Mouse (Mus musculus) kidney, embryonic 16.5 days (tissue): ENCODE measurements at regions not wholly inside any gene's neighbourhood (a gene's known extent, or its start where the extent isn't known, plus 50 kb on each side); places are given as distances from the start of the nearest gene placed in this dataset.
A peak's percentile ranks its signal among the peaks of the same experiment; 100 is the strongest.

ENCODE experiments used
- ATAC-seq: fragments of 200-750 bp; cut with Nextera tagmentation; 2 replicates; pipeline ENCODE4 v1.8.0; 2017; ENCODE audit warnings: moderate TSS enrichment; ENCODE audit not compliant: low FRiP score, low TSS enrichment
- H3K27ac ChIP-seq: fragments of 300-500 bp; sonication (generic); 2 replicates; pipeline ENCODE4 v1.5.1; 2014; ENCODE audit warnings: low read length
- H3K27me3 ChIP-seq: fragments of 300-500 bp; sonication (generic); 2 replicates; pipeline ENCODE4 v1.6.1; 2014; ENCODE audit warnings: low read length, control low read depth, mixed read lengths; ENCODE audit not compliant: insufficient read depth
- H3K36me3 ChIP-seq: fragments of 300-500 bp; sonication (generic); 2 replicates; pipeline ENCODE4 v1.6.1; 2014; ENCODE audit warnings: low read length, control low read depth, mixed read lengths; ENCODE audit not compliant: insufficient read depth
- H3K4me1 ChIP-seq: fragments of 300-500 bp; sonication (generic); 2 replicates; pipeline ENCODE4 v1.6.1; 2014; ENCODE audit warnings: low read length, control low read depth, mixed read lengths; ENCODE audit not compliant: insufficient read depth
- H3K4me2 ChIP-seq: fragments of 300-500 bp; sonication (generic); replicated peaks from 2 replicates; pipeline ENCODE4 v1.6.1; 2014; ENCODE audit warnings: low read depth, low read length
- H3K4me3 ChIP-seq: fragments of 300-500 bp; sonication (generic); 2 replicates; pipeline ENCODE4 v1.5.1; 2014; ENCODE audit warnings: mild to moderate bottlenecking, low read length
- H3K9ac ChIP-seq: fragments of 300-500 bp; sonication (generic); replicated peaks from 2 replicates; pipeline ENCODE4 v1.6.1; 2014; ENCODE audit warnings: low read length
- H3K9me3 ChIP-seq: fragments of 300-500 bp; sonication (generic); 2 replicates; pipeline ENCODE4 v1.6.1; 2016; ENCODE audit warnings: low read length, control low read depth
- WGBS: fragments of 180-500 bp; shearing (Covaris S2); extraction: QIAGEN DNeasy Blood & Tissue Kit; methylation state at CpG from one replicate; pipeline ENCODE4 v1.1.7; 2014; 5-methylcytosine and 5-hydroxymethylcytosine counted together

DNA sequence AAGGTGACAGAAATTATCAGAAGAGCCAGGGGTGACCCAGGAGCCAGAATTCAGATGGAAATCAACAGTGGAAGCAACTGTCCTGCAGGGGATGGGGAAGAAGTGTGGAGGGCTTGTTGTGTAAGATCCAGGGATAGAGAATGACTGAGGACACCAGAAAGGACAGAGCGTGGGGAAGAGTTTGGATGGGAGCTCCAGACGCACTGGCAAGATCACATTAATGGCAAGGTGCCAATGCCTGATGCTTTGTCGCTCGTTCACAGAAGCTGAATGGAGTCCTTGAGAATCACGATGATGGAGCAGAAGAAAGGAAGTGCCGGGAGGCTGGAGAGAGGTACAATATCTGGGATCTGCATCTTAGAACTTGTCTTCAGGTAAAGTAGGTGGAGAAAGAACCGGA, 519.0 kb upstream of the Fam160b2 start:
- Histone ChIP-seq H3K27ac (no peak overlapping the region), H3K4me1 (no peaks in the 10 kb centered on the region), H3K4me2 (no peak overlapping the region), H3K9ac (no peak overlapping the region), H3K9me3 (no peaks in the 10 kb centered on the region), H3K4me3 (no peak overlapping the region), H3K27me3 (no peaks in the 10 kb centered on the region), H3K36me3 (no peaks in the 10 kb centered on the region)
- ATAC-seq = no peak
- WGBS = 86% methylated on average over 7 of the region's 7 CpGs

DNA sequence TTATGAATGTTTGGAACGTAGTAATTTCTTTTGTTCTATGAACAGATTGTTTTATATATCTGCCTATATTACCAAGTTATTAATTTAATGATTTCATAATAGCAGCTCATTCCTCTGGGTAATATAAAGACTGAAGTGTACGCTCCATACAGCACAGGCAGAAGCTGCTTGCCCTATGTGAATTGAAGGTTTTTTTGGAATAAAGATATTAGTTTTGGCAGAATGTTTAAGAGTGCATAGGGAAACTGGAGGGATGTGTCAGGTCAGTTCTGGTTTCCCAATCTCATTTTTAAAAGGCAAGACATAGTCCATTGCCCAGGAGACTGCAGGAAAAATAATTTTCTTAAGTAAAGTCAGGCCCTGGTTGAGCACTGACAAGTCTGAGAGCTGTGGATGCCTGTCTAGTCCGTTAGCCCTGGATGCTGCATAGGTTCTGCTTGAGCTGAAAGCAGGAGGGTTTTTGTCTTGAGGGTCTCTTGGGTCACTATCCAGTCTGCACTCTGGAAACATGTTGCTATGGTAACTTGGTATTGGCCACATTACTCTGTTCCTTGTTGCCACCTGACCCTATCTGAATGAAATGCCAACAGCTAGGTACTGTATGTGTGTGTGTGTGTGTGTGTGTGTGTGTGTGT, 516.3 kb upstream of the Fam160b2 start:
- no peak for ATAC-seq
- H3K4me3 ChIP-seq = no peak overlapping the region

DNA sequence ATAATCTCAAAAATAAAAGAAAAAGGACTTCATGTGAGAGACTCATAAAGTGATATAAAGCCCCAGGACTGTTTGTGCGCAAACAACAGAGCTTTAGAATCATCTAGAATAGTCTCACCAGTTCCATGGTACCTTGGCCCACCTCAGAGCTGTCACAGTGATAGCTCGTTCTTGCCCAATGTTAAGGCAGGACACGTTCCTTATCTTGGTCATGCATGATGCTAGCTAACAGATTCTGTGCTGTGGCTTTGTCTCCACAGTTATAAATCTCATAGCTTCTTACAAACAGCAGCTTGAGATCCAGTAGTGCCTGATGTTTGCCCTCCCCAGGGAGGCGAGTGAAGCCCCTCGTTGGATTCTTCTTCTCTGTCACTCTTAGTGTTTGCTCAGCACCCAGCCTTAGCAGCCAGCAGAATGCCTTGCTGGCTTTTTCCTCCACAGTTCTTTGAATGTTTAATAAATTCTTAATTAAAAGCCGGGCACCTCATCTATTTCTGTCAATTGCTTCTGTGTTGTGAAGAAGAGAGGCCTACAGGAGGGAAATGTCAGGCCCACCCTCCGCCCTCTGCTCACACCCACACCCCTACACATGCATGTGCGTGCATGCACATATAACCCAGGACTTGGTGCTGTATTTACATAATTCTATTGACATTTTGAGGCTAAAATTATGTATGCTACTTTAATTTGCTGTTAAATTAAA, 515.6 kb upstream of the Fam160b2 start:
- Histone ChIP-seq H3K27ac (no peak overlapping the region), H3K27me3 (no peaks in the 10 kb centered on the region), H3K4me2 (no peak overlapping the region), H3K4me3 (no peak overlapping the region), H3K4me1 (no peaks in the 10 kb centered on the region), H3K36me3 (no peaks in the 10 kb centered on the region), H3K9me3 (no peaks in the 10 kb centered on the region), H3K9ac (no peak overlapping the region)
- ATAC-seq = no peak
- WGBS = 78% methylated on average over 8 of the region's 8 CpGs

More for the DNA sequence above, 516.3 kb upstream of the Fam160b2 start:
- 82% methylated on average over 3 of the region's 3 CpGs for WGBS
- H3K9ac ChIP-seq = no peak overlapping the region
- H3K27ac ChIP-seq = no peak overlapping the region
- H3K4me1 ChIP-seq = no peaks in the 10 kb centered on the region
- no peaks in the 10 kb centered on the region for H3K9me3 ChIP-seq
- H3K27me3 ChIP-seq = no peaks in the 10 kb centered on the region
- no peak overlapping the region for H3K4me2 ChIP-seq
- no peaks in the 10 kb centered on the region for H3K36me3 ChIP-seq

DNA sequence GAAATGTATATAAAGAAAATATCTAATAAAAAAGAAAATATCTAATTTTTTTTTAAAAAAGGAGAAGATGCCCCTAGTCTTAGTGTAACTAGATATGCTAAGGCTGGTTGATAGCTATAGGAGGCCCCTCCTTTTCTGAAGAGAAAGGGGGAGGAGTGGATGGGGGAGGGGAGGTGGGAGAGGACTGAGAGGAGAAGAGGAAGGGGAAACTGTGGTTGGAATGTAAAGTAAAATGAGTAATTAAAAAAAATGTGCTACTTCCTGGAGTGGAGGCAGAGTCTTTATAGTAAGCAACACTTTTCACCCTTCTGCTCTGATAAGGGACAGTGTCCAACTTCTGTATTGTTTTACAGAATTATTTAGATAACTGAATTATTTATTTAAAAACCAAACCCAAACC, 513.6 kb upstream of the Fam160b2 start:
- no peak for ATAC-seq
- H3K36me3 ChIP-seq = no peaks in the 10 kb centered on the region
- H3K9ac ChIP-seq = no peak overlapping the region
- H3K9me3 ChIP-seq = no peaks in the 10 kb centered on the region
- H3K27ac ChIP-seq = no peak overlapping the region
- H3K4me2 ChIP-seq = no peak overlapping the region
- H3K27me3 ChIP-seq = no peaks in the 10 kb centered on the region
- no peaks in the 10 kb centered on the region for H3K4me1 ChIP-seq
- H3K4me3 ChIP-seq = no peak overlapping the region

DNA sequence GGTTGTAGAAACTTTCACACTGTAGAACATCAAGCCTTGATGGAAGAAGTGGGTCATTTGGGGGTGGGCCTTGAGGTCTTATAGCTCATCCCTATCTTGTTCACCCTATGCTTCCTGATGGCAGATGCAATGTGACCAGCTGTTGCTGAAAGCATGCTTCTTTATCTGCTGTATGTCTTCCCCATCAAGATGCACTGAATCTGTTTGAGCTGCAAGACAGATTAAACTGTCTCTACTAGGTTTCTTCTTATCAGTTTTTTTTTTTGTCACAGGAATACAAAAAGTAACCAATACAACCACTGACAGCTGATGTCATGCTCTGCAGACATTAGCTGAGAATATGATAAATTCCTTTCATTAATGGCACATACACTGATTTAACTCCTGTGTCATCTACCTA, 505.0 kb upstream of the Fam160b2 start:
- H3K9ac ChIP-seq = no peak overlapping the region
- H3K4me2 ChIP-seq = no peak overlapping the region
- no peaks in the 10 kb centered on the region for H3K27me3 ChIP-seq
- H3K4me1 ChIP-seq = no peaks in the 10 kb centered on the region
- H3K9me3 ChIP-seq = no peaks in the 10 kb centered on the region
- no peaks in the 10 kb centered on the region for H3K36me3 ChIP-seq
- no peak overlapping the region for H3K27ac ChIP-seq
- no peak for ATAC-seq
- no peak overlapping the region for H3K4me3 ChIP-seq

DNA sequence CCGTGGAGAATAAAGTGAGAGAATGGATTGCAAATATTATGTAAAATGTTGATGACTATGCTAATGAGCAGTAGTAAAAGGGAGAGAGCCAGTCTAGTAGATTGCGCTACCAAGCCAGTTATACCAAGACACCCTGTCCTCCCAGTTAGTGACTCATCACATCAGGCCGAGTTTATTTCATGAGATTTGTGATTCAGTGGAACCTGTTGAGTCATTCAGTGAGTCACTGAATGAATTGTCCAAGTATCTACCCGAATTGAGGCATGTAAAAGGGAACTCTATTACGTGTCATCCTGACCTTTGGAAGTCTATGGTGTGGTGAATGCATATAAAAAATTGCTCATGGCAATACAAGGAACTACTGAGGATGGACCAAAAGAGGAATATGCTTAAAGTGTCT, 504.3 kb upstream of the Fam160b2 start:
- H3K4me2 ChIP-seq = no peak overlapping the region
- H3K9me3 ChIP-seq = no peaks in the 10 kb centered on the region
- ATAC-seq = no peak
- H3K36me3 ChIP-seq = no peaks in the 10 kb centered on the region
- H3K4me1 ChIP-seq = no peaks in the 10 kb centered on the region
- no peak overlapping the region for H3K27ac ChIP-seq
- no peak overlapping the region for H3K9ac ChIP-seq
- 86% methylated on average over 5 of the region's 5 CpGs for WGBS
- H3K27me3 ChIP-seq = no peaks in the 10 kb centered on the region
- H3K4me3 ChIP-seq = no peak overlapping the region

DNA sequence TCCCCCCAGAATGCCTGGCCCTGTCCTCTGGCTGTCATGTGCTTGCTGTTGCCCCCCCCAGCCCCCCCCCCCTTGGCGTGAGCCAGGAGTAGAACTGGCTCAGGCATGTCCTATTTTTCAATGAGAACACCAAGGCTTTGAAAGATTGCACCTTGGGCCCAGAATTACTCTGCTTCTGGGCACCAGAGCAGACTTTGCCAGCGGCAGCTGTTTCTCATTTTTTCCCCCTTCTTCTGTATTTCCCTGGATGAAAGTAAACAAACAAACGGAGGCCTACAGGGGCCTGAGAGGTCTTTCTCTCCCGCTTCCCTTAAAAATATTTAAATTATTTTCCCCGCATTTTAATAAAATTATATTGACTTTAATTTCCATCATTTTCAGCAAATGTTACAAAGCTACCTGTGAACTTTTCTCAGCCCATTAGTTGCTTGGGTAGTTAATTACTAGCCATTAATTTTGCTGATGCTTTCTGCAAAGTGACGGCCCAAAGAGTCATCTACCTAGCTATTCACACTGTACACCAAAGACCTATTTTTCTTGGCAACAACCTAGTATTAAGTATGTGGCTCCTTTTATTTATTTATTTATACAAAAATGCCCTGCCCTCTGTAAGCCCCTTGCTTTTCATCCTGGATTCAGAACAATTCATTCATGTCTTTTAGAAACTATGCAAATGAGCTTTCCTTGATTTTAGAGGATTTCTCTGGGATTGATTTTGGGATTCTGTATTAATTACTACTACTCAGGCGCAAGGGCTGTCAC, 496.2 kb upstream of the Fam160b2 start:
- Histone ChIP-seq H3K27me3 (no peaks in the 10 kb centered on the region), H3K4me2 (no peak overlapping the region), H3K36me3 (no peaks in the 10 kb centered on the region), H3K9me3 (no peaks in the 10 kb centered on the region), H3K9ac (no peak overlapping the region), H3K27ac (no peak overlapping the region), H3K4me3 (no peak overlapping the region), H3K4me1 (peaks cover 6% of the 10 kb centered on the region; the same call in 1 of the 2 replicates)
- ATAC-seq = no peak
- WGBS = 73% methylated on average over 7 of the region's 7 CpGs

DNA sequence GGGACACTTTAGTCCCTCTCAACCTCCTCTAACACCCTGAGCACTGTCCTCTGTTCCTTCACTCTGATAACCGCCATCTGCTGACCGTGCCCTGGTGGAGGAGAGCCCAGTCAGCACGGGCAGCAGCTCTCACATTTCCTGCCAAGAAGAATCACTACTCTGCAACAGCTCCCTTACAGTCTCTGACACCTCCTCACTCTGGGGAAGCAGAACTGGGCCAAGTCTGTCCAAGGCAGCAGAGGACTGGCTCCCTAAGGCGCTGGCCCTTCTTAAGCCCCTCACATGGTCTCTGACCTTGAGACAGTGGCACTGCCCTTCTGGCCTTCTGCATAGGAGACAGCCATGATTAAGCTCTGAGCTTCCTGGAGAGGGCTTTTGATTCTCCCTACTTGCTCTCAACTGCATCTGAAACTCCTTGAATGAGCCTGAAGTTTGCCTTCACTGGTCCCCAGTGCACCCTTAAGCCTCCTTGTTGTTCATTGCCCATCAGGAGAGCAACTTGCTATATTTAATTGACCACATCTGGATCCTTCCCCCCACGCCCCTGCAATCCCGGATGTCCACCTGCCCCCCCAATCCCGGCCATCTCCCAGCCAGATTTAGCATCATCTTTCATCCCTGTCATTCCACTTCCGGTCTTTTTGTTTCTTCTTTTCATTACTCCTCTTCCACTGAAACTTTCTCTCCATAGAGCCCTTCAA, 493.1 kb upstream of the Fam160b2 start:
- Histone ChIP-seq H3K4me2 (no peak overlapping the region), H3K9ac (no peak overlapping the region), H3K27ac (no peak overlapping the region), H3K27me3 (no peaks in the 10 kb centered on the region), H3K36me3 (no peaks in the 10 kb centered on the region), H3K9me3 (no peaks in the 10 kb centered on the region), H3K4me1 (peaks cover 6% of the 10 kb centered on the region; the same call in 1 of the 2 replicates), H3K4me3 (no peak overlapping the region)
- WGBS = 40% methylated on average over 8 of the region's 8 CpGs
- 0 out of 2 replicates have a peak, but pooled peaks have one; percentile 57 for ATAC-seq

DNA sequence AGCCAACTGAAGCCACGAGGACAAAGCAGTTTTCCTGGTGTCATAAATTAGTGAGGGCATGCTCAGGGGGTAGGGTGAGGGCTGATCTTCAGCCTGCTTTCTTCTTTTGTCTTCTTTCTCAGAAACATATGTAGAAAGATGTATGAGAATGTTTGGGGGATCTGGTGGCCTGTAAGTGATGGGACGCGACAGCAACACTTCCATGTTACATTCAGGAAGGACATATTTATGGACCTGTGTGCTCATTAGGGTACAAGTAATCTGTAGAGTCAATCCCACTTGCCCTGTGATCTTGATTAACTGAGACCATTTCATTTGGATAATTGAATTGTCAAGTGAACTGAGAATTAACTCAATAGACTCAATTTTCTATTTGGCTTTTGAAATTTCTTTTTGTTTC, 486.1 kb upstream of the Fam160b2 start:
- no peaks in the 10 kb centered on the region for H3K4me1 ChIP-seq
- H3K27ac ChIP-seq = no peak overlapping the region
- no peaks in the 10 kb centered on the region for H3K27me3 ChIP-seq
- H3K4me2 ChIP-seq = no peak overlapping the region
- WGBS = 83% methylated on average over 3 of the region's 3 CpGs
- ATAC-seq = no peak
- H3K9ac ChIP-seq = no peak overlapping the region
- no peak overlapping the region for H3K4me3 ChIP-seq
- H3K9me3 ChIP-seq = no peaks in the 10 kb centered on the region
- H3K36me3 ChIP-seq = no peaks in the 10 kb centered on the region
